ENCODE assay signal across 30 mouse cellular contexts in genomic region chr14:115990764-115991163, GRCm38 (mm10).
"Had no signal": no experiment of that assay in that cellular context is flagged by ENCODE, and none has a peak within 500 bp of the region (broad histone marks: within the 10 kb centered on the region; RNA-seq: fewer than 3 reads in every experiment).

No protein-coding gene starts in this region.

- ATAC-seq: liver, embryonic 12.5 days; liver, postnatal 0 days; lung, postnatal 0 days; midbrain, embryonic 13.5 days; midbrain, embryonic 15.5 days; midbrain, embryonic 16.5 days had no signal

- H3K27me3 ChIP-seq: limb, embryonic 12.5 days; limb, embryonic 13.5 days; limb, embryonic 15.5 days; liver, embryonic 12.5 days; liver, embryonic 13.5 days; liver, embryonic 15.5 days; lung, embryonic 15.5 days; megakaryocyte, embryonic 14.5 days; midbrain, embryonic 12.5 days; midbrain, embryonic 13.5 days; midbrain, embryonic 15.5 days had no signal

- H3K36me3 ChIP-seq: limb, embryonic 10.5 days; limb, embryonic 12.5 days; limb, embryonic 13.5 days; limb, embryonic 15.5 days; liver, embryonic 12.5 days; liver, embryonic 13.5 days; liver, embryonic 15.5 days; lung, embryonic 15.5 days; midbrain, embryonic 10.5 days; midbrain, embryonic 12.5 days; midbrain, embryonic 13.5 days; midbrain, embryonic 15.5 days had no signal

- H3K4me1 ChIP-seq: limb, embryonic 12.5 days; limb, embryonic 15.5 days; liver, embryonic 12.5 days; liver, embryonic 13.5 days; liver, embryonic 15.5 days; lung, embryonic 15.5 days; megakaryocyte, embryonic 14.5 days; midbrain, embryonic 10.5 days; midbrain, embryonic 12.5 days; midbrain, embryonic 13.5 days; midbrain, embryonic 15.5 days had no signal

- H3K9me3 ChIP-seq: limb, embryonic 10.5 days; limb, embryonic 12.5 days; limb, embryonic 13.5 days; limb, embryonic 15.5 days; liver, embryonic 12.5 days; liver, embryonic 13.5 days; liver, embryonic 15.5 days; lung, embryonic 15.5 days; megakaryocyte, embryonic 14.5 days; midbrain, embryonic 10.5 days; midbrain, embryonic 12.5 days; midbrain, embryonic 13.5 days; midbrain, embryonic 15.5 days had no signal

- H3K27ac ChIP-seq: left cerebral cortex, adult 2 months; limb, embryonic 10.5 days; limb, embryonic 12.5 days; limb, embryonic 13.5 days; limb, embryonic 15.5 days; liver, embryonic 12.5 days; liver, embryonic 13.5 days; liver, embryonic 14.5 days; liver, embryonic 15.5 days; lung, embryonic 15.5 days; macrophage; midbrain, embryonic 10.5 days; midbrain, embryonic 12.5 days; midbrain, embryonic 13.5 days; midbrain, embryonic 15.5 days had no signal

- H3K4me3 ChIP-seq: left cerebral cortex, adult 2 months; limb, embryonic 10.5 days; limb, embryonic 12.5 days; limb, embryonic 13.5 days; limb, embryonic 15.5 days; liver, embryonic 12.5 days; liver, embryonic 13.5 days; liver, embryonic 15.5 days; lung, embryonic 15.5 days; megakaryocyte, embryonic 14.5 days; midbrain, embryonic 10.5 days; midbrain, embryonic 12.5 days; midbrain, embryonic 13.5 days; midbrain, embryonic 15.5 days; myocyte had no signal

- H3K4me2 ChIP-seq: limb, embryonic 12.5 days; limb, embryonic 13.5 days; limb, embryonic 15.5 days; liver, embryonic 11.5 days; liver, embryonic 12.5 days; liver, embryonic 13.5 days; liver, embryonic 15.5 days; lung, embryonic 15.5 days; midbrain, embryonic 11.5 days; midbrain, embryonic 12.5 days; midbrain, embryonic 13.5 days; midbrain, embryonic 15.5 days had no signal

- H3K9ac ChIP-seq: limb, embryonic 12.5 days; limb, embryonic 13.5 days; limb, embryonic 15.5 days; liver, embryonic 12.5 days; liver, embryonic 13.5 days; liver, embryonic 14.5 days; liver, embryonic 15.5 days; liver, postnatal 0 days; lung, embryonic 15.5 days; midbrain, embryonic 12.5 days; midbrain, embryonic 13.5 days; midbrain, embryonic 15.5 days had no signal

- DNase-seq: left cerebral cortex, postnatal 4 days; liver; liver, embryonic 13.5 days; liver, postnatal 0 days; lung, adult 18-20 months; lung, postnatal 10 days; lung, postnatal 14 days; lung, postnatal 36 days; lung, postnatal 4 days; midbrain, embryonic 14.5 days had no signal
